Mouse (Mus musculus): ENCODE measurements around the gene Tbx18. TPM values are rescaled to one million over a fixed set of nuclear protein-coding genes. Genes with fewer than 3 reads are reported as not detected.

Gene Tbx18
- total and polyA plus RNA-seq, 3 experiments, result not detected

GRCm38 (mm10) chr9:87729316-87730270, 1.5 kb downstream of the Tbx18 start:
- Histone ChIP-seq H3K36me3 (ENCODE audit: control insufficient read depth in 1 of 2, insufficient read depth in 2 of 2, low read length in 2 of 2) (no peaks in the 10 kb centered on the region), H3K4me1 (ENCODE audit: control insufficient read depth in 1 of 2, insufficient read depth in 2 of 2, low read length in 2 of 2) (no peaks in the 10 kb centered on the region), H3K9ac (ENCODE audit: control insufficient read depth, low read depth, low read length, poor library complexity, severe bottlenecking) (no peak overlapping the region), H3K4me3 (ENCODE audit: control insufficient read depth in 1 of 2, insufficient read depth in 1 of 2, low read depth in 2 of 2, low read length in 2 of 2) (no peak overlapping the region), H3K9me3 (replicated peaks; ENCODE audit: insufficient read depth, low read length) (no peaks in the 10 kb centered on the region), H3K27me3 (ENCODE audit: control insufficient read depth in 1 of 2, insufficient read depth in 2 of 2, low read length in 2 of 2) (no peaks in the 10 kb centered on the region), H3K27ac (ENCODE audit: control insufficient read depth, low read depth, low read length) (no peak overlapping the region), H3K79me2 (ENCODE audit: control insufficient read depth, insufficient read depth, low read length, poor library complexity) (no peaks in the 10 kb centered on the region)
- TF ChIP-seq EP300 (IDR thresholded peaks at IDR 0.05; ENCODE audit: low read depth in 1 of 2, low read length in 2 of 2), result no peak
- no peak for TF ChIP-seq NRF1 (IDR thresholded peaks at IDR 0.05; ENCODE audit: insufficient read depth, low read depth, low read length, poor library complexity, severe bottlenecking)
- no peak for TF ChIP-seq KAT2A (conservative IDR thresholded peaks at IDR 0.05; ENCODE audit: low read depth, low read length)
- no peak for TF ChIP-seq GATA1 (IDR thresholded peaks at IDR 0.05; ENCODE audit: low read depth, low read length)
- TF ChIP-seq ELF1 (IDR thresholded peaks at IDR 0.05; ENCODE audit: low read depth, low read length), result no peak
- no peak for TF ChIP-seq POLR2A (IDR thresholded peaks at IDR 0.05; ENCODE audit: control insufficient read depth in 1 of 2, insufficient read depth in 1 of 2, low read depth in 1 of 2, low read length in 2 of 2, poor library complexity in 1 of 2)
- TF ChIP-seq POLR2AphosphoS5 (IDR thresholded peaks at IDR 0.05; ENCODE audit: borderline replicate concordance, low read depth, low read length), result no peak
- TF ChIP-seq BHLHE40 (IDR thresholded peaks at IDR 0.05; ENCODE audit: borderline replicate concordance, low read depth, low read length), result no peak
- no peak for DNase-seq (ENCODE audit: low read depth, low spot score)

- H3K27me3 ChIP-seq (ENCODE audit: control insufficient read depth in 1 of 2, insufficient read depth in 2 of 2, low read length in 2 of 2), result no peaks in the 10 kb centered on the region
- TF ChIP-seq SMC3 (IDR thresholded peaks at IDR 0.05; ENCODE audit: low read depth, low read length) (no peak), ZC3H11A (IDR thresholded peaks at IDR 0.05; ENCODE audit: low read depth, low read length) (no peak), ZNF384 (IDR thresholded peaks at IDR 0.05; ENCODE audit: low read depth, low read length) (no peak), E2F4 (IDR thresholded peaks at IDR 0.05; ENCODE audit: borderline replicate concordance, low read depth, low read length) (no peak), TBP (IDR thresholded peaks at IDR 0.05; ENCODE audit: low read depth, low read length) (no peak), TAL1 (IDR thresholded peaks at IDR 0.05; ENCODE audit: low read length) (no peak), ZKSCAN1 (IDR thresholded peaks at IDR 0.05; ENCODE audit: low read depth, low read length) (no peak), USF1 (IDR thresholded peaks at IDR 0.05; ENCODE audit: low read depth, low read length) (no peak), MAX (IDR thresholded peaks at IDR 0.05; ENCODE audit: low read length) (no peak), RCOR1 (IDR thresholded peaks at IDR 0.05; ENCODE audit: low read depth, low read length) (no peak)
- no peak for DNase-seq (ENCODE audit: low read depth, low spot score)
- H3K27ac ChIP-seq (ENCODE audit: control insufficient read depth, low read depth, low read length), result no peak overlapping the region
- no peaks in the 10 kb centered on the region for H3K79me2 ChIP-seq (ENCODE audit: control insufficient read depth, insufficient read depth, low read length, poor library complexity)
- no peaks in the 10 kb centered on the region for H3K36me3 ChIP-seq (ENCODE audit: control insufficient read depth in 1 of 2, insufficient read depth in 2 of 2, low read length in 2 of 2)
- no peak overlapping the region for H3K9ac ChIP-seq (ENCODE audit: control insufficient read depth, low read depth, low read length, poor library complexity, severe bottlenecking)
- no peaks in the 10 kb centered on the region for H3K9me3 ChIP-seq (replicated peaks; ENCODE audit: insufficient read depth, low read length)
- no peak overlapping the region for H3K4me3 ChIP-seq (ENCODE audit: control insufficient read depth in 1 of 2, insufficient read depth in 1 of 2, low read depth in 2 of 2, low read length in 2 of 2)
- no peaks in the 10 kb centered on the region for H3K4me1 ChIP-seq (ENCODE audit: control insufficient read depth in 1 of 2, insufficient read depth in 2 of 2, low read length in 2 of 2)
Measured at GRCm38 (mm10) chr9:87728107-87728506, 3.0 kb downstream of the Tbx18 start.

All from MEL (cell line).